Mouse (Mus musculus): Measurements from ENCODE around the gene Usp17la. TPM values are rescaled to one million over a fixed set of nuclear protein-coding genes. Genes with fewer than 3 reads are reported as not detected.

Usp17la gene
- total RNA-seq (2023; ENCODE audit: inconsistent age), result not detected in 4 replicates

GRCm38 (mm10) chr7:104856709-104857108, at the start of gene Usp17la:
Usp17la (plus strand) TSS chr7:104857009.

DNA sequence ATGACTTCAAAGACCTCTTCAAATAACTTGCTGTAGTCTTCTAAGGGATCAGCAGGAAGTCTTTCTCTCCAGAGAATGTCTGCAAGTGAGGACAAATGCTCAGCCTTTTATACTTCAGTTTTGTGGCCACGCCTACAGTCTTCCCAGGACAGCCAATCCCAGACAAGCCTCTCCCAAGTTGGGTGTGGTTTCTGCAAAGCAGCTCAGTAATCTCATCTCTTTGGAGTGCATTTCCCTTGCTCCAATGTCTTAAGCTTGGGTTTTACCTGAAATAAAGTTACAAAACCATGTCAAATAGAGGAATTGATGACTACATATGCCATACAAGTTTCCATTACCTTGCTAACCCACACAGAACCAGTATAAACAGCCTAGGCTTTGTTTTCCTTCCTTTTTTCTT, 14.3 kb upstream of the Usp17la start, which contains the start of gene Usp17lb:
Gene Usp17lb, minus strand, starts transcription at position 101 of the 400 bp plus-strand sequence.

DNA sequence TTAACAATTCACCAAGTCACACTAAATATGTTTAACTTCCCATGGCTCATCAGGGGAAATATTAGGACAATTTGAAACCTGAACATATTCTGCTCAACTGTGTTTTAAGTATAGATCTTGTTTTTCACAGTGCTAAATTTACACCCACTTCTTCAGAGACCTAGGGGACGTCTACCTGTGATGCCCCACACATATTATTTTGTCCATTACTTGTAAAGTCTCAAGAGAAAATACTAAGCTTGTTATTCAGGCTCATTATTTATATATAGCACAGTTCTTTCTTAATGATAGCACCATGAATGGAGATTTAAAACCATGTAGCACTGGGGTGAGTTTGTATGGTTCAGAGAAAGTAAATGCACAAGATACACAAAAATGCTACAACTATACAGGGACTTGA, 20.9 kb downstream of the Usp17la start, which contains the start of gene Olfr665:
Gene Olfr665, plus strand, starts transcription at position 301 of the 400 bp plus-strand sequence.

GRCm38 (mm10) chr7:104895852-104896251, 39.0 kb downstream of the Usp17la start, which contains the start of gene Olfr666:
Olfr666 (minus strand) TSS chr7:104895952.

Other genes starting within 250 kb of the Usp17la start
- not detected in 4 replicates for gene Olfr656, start 243.1 kb upstream of the Usp17la start, total RNA-seq (2023; ENCODE audit: inconsistent age)
- gene Olfr657, start 232.2 kb upstream of the Usp17la start, total RNA-seq (2023; ENCODE audit: inconsistent age), result not detected in 4 replicates
- gene Olfr658, start 209.7 kb upstream of the Usp17la start, total RNA-seq (2023; ENCODE audit: inconsistent age), result not detected in 4 replicates
- gene Olfr659, start 190.3 kb upstream of the Usp17la start, total RNA-seq (2023; ENCODE audit: inconsistent age), result not detected in 4 replicates
- not detected in 4 replicates for gene Olfr661, start 170.5 kb upstream of the Usp17la start, total RNA-seq (2023; ENCODE audit: inconsistent age)
- not detected in 4 replicates for gene Usp17le, start 79.5 kb upstream of the Usp17la start, total RNA-seq (2023; ENCODE audit: inconsistent age)
- gene Usp17lb, start 14.4 kb upstream of the Usp17la start, total RNA-seq (2023; ENCODE audit: inconsistent age), result not detected in 4 replicates
- not detected in 4 replicates for gene Olfr665, start 21.0 kb downstream of the Usp17la start, total RNA-seq (2023; ENCODE audit: inconsistent age)
- gene Olfr666, start 38.9 kb downstream of the Usp17la start, total RNA-seq (2023; ENCODE audit: inconsistent age), result not detected in 4 replicates
- not detected in 4 replicates for gene Olfr667, start 64.5 kb downstream of the Usp17la start, total RNA-seq (2023; ENCODE audit: inconsistent age)
- not detected in 4 replicates for gene Olfr668, start 71.0 kb downstream of the Usp17la start, total RNA-seq (2023; ENCODE audit: inconsistent age)
- not detected in 4 replicates for gene Olfr669, start 77.2 kb downstream of the Usp17la start, total RNA-seq (2023; ENCODE audit: inconsistent age)
- not detected in 4 replicates for gene Olfr670, start 105.6 kb downstream of the Usp17la start, total RNA-seq (2023; ENCODE audit: inconsistent age)
- not detected in 4 replicates for gene Olfr671, start 122.1 kb downstream of the Usp17la start, total RNA-seq (2023; ENCODE audit: inconsistent age)
- not detected in 4 replicates for gene Olfr672, start 145.0 kb downstream of the Usp17la start, total RNA-seq (2023; ENCODE audit: inconsistent age)
- not detected in 4 replicates for gene Olfr675, start 171.5 kb downstream of the Usp17la start, total RNA-seq (2023; ENCODE audit: inconsistent age)
- gene Olfr676, start 175.7 kb downstream of the Usp17la start, total RNA-seq (2023; ENCODE audit: inconsistent age), result not detected in 4 replicates
- not detected in 4 replicates for gene Olfr677, start 194.4 kb downstream of the Usp17la start, total RNA-seq (2023; ENCODE audit: inconsistent age)
- gene Olfr678, start 207.5 kb downstream of the Usp17la start, total RNA-seq (2023; ENCODE audit: inconsistent age), result not detected in 4 replicates
- not detected in 4 replicates for gene Olfr679, start 224.2 kb downstream of the Usp17la start, total RNA-seq (2023; ENCODE audit: inconsistent age)
- gene Olfr680-ps1, start 235.8 kb downstream of the Usp17la start, total RNA-seq (2023; ENCODE audit: inconsistent age), result not detected in 4 replicates

Data from B cell, adult (primary cell).